Mouse (Mus musculus) olfactory bulb, adult 2 months (tissue): Measurements from ENCODE around the gene Nfib. TPM values are rescaled to one million over a fixed set of nuclear protein-coding genes. Genes with fewer than 3 reads are reported as not detected.

ENCODE experiments used
- H3K27ac ChIP-seq: fragments of 200-500 bp; 2 replicates; pipeline ENCODE4 v1.5.1; 2012; ENCODE audit warnings: low read depth, low read length; ENCODE audit not compliant: insufficient read depth
- H3K4me1 ChIP-seq: fragments of 200-500 bp; 2 replicates; pipeline ENCODE4 v1.6.1; 2012; ENCODE audit warnings: low read length; ENCODE audit not compliant: control insufficient read depth, insufficient read depth
- H3K4me3 ChIP-seq: fragments of 200-500 bp; 2 replicates; pipeline ENCODE4 v1.5.1; 2012; ENCODE audit warnings: mild to moderate bottlenecking, low read depth, low read length, moderate library complexity; ENCODE audit not compliant: insufficient read depth
- CTCF ChIP-seq: fragments of 200-500 bp; IDR thresholded peaks from 2 replicates; pipeline ENCODE4 v1.5.1; 2012; ENCODE audit warnings: low read depth, mild to moderate bottlenecking, low read length, moderate library complexity; ENCODE audit not compliant: insufficient read depth
- POLR2A ChIP-seq: fragments of 200-500 bp; IDR thresholded peaks from 2 replicates; pipeline ENCODE4 v1.6.1; 2012; ENCODE audit warnings: mild to moderate bottlenecking, low read depth, low read length, moderate library complexity; ENCODE audit not compliant: insufficient read depth
- WGBS: fragments of 180-500 bp; shearing (Covaris S2); methylation state at CpG from one replicate; pipeline ENCODE4 v1.1.7; 2018; 5-methylcytosine and 5-hydroxymethylcytosine counted together
- polyA plus RNA-seq: library from polyadenylated mRNA; stranded (reverse); fragments of >200 nt; gene quantifications from 2 replicates; pipeline ENCODE4 v1.2.4, GENCODE M21; 2012; ENCODE audit warnings: low replicate concordance; ENCODE audit not compliant: missing spikeins, insufficient read depth, insufficient read length

Nfib gene
- polyA plus RNA-seq, 1 experiment: not detected

DNA sequence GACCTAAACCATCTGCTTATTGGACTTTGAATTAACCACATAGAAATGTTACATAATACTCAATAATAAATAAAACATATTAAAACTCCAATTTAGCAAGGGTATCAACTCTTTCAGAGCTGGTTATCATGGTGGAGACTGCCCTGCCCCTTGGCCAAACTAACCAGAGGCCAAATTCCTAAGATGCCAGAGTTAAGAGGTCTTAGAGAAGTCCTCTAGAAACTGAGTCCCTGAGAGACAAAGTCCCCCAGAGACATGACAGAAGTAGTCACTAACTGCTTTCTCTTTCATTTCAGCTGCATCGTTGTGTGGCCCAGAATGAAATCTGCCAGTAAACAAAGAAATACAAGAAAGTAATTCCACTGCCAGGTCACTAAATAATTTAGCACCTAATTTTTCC lies 221.7 kb downstream of the Nfib start:
- TF ChIP-seq POLR2A (no peak), CTCF (no peak)
- no peaks in the 10 kb centered on the region for H3K4me1 ChIP-seq
- no peak overlapping the region for H3K4me3 ChIP-seq
- H3K27ac ChIP-seq: no peak overlapping the region
- 65% methylated on average over 1 of the region's 1 CpGs for WGBS

DNA sequence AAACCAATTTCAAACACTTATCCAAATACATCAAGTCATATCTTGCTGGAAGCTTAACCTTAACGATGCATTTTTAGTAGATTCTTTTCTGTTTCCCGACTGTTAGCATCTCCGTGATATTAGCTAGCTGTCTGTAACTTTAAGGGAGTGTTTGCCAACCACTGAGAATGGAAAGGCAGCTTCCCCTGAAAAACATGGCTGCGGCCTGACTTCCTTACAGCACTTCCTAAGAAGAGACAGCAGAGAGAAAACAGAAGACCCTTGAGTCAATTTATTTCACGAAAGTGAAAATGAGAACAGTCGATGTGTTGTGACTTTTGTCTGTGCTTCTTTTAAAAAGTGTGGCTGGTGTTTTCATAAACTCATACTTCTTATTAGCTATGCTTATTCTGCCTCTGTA lies 222.3 kb downstream of the Nfib start:
- TF ChIP-seq POLR2A (no peak), CTCF (no peak)
- 63% methylated on average over 6 of the region's 6 CpGs for WGBS
- Histone ChIP-seq H3K27ac (no peak overlapping the region), H3K4me1 (no peaks in the 10 kb centered on the region), H3K4me3 (no peak overlapping the region)

DNA sequence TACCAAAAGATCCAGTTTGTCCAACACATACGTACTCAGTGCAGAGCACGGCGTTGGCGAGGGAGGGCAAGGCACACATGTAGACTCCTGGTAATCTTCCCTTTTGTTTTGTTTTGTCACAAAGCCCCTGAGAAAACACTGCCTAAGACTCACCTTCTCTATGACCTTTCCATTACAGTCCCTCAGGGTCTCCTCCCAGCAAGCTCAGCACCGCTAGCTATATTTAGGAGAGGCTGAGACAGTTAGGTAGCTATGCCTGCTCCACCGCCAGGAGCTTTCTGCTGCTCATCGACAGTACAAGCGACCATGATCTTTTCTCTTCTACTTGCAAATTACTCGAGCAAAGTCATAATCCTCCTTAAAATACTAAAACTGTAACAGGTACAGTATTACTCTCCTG lies 224.9 kb downstream of the Nfib start:
- Histone ChIP-seq H3K4me1 (no peaks in the 10 kb centered on the region), H3K4me3 (no peak overlapping the region), H3K27ac (no peak overlapping the region)
- 75% methylated on average over 9 of the region's 9 CpGs for WGBS
- TF ChIP-seq POLR2A (no peak), CTCF (no peak)

DNA sequence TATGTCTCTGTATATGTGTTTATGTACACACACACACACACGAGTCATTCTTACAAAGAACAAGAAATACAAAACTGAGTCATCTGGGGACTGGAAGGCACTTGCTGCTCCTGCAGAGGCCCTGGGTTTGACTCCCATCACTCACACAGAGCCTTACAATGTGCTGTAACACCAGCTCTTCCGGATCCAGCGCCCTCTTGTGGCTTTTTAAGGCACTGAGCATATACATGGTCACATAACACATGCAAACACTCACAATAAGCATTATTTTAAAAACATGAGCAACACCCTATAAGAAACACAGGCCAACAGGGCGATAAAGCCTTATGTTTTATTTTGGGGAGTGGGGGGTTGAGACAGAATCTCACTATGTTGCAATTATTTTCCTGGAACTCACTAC lies 226.2 kb downstream of the Nfib start:
- Histone ChIP-seq H3K27ac (no peak overlapping the region), H3K4me3 (no peak overlapping the region), H3K4me1 (no peaks in the 10 kb centered on the region)
- whole genome bisulfite sequencing: 80% methylated on average over 4 of the region's 4 CpGs
- no peak for TF ChIP-seq POLR2A
- no peak for TF ChIP-seq CTCF

GRCm38 (mm10) chr4:82477742-82478141 lies 227.8 kb downstream of the Nfib start:
- TF ChIP-seq CTCF: no peak
- TF ChIP-seq POLR2A: no peak
- H3K27ac ChIP-seq: no peak overlapping the region
- WGBS: 94% methylated on average over 2 of the region's 2 CpGs
- H3K4me3 ChIP-seq: no peak overlapping the region
- no peaks in the 10 kb centered on the region for H3K4me1 ChIP-seq

DNA sequence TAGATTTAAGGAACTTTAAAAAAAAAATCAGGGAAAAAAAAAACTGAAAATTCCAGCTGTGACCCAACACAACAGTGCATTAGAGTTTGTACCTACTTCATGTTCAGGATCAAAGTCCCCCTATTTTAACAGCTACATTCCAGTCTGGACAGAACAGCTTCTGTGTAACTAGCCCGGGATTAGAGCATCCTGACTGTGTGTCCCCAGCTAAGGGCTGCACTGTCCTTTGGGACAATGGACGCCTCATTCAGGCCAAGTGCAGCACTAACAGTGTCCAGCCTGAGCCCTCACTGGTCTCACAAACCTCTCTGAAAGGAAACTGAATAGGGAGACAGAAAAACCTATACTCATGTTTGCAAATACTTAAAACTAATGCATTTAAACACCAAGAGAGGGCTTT lies 229.1 kb downstream of the Nfib start:
- TF ChIP-seq CTCF (no peak), POLR2A (no peak)
- Histone ChIP-seq H3K4me3 (no peak overlapping the region), H3K27ac (no peak overlapping the region), H3K4me1 (no peaks in the 10 kb centered on the region)
- WGBS: 63% methylated on average over 2 of the region's 2 CpGs

- Histone ChIP-seq H3K4me1 (no peaks in the 10 kb centered on the region), H3K27ac (no peak overlapping the region), H3K4me3 (no peak overlapping the region)
- no peak for TF ChIP-seq CTCF
- no peak for TF ChIP-seq POLR2A
- 48% methylated on average over 5 of the region's 5 CpGs for WGBS
These were observed 231.2 kb downstream of the Nfib start for GRCm38 (mm10) chr4:82474334-82474733.

DNA sequence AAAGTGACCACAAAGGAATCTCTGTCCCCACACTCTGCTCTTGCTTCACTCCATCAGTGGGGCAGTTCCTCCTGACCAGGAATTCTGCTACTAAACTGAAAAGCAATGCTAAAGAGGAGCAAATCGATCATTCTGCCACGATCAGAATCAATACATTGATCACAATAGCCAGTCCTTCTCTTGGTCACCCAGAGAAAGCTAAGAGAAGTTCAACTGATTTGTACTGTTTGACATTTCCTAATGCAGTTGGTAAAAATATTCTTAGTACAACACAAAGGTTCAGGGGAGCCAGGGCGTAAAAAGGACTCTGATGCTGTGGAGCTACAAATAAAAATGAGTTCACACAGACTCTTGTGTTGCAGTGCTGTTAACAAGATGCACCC lies 234.6 kb downstream of the Nfib start:
- whole genome bisulfite sequencing: 79% methylated on average over 3 of the region's 3 CpGs
- H3K4me1 ChIP-seq: peaks cover 5% of the 10 kb centered on the region; the same call in 1 of the 2 replicates
- H3K4me3 ChIP-seq: no peak overlapping the region
- TF ChIP-seq CTCF: no peak
- TF ChIP-seq POLR2A: no peak
- no peak overlapping the region for H3K27ac ChIP-seq

DNA sequence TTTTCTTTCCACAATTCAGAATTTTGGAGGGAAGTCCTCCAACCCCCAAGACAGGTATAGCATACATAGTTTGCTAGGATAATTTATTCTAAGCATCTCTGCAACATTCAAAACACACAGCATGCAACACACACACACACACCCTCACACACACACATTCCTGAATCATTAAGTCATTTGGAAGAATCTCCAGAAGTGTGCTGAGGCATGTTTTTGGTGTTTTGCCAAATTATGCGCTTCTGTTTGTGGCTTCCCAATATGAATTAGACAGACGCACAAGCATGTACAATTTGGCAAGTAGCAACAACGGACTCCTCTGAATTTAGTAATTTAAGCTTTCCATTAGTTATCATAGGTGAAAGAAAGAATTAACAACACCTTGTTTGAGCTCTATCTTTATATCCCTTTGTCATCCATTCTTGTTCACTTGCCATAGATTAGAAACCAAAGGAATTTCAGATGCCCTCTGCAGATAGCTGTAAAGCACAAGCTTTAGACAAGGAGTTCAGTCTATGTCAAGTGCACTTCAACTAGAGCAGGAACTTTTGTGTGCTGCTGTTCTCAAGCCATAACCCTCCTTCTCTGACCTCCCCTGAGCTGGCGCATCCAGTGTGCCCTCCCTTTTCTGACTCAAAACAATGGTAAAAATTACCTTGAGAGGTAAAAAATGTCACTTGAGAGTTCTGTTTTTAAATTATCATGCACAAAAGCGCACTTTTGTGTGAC lies 235.2 kb downstream of the Nfib start:
- 71% methylated on average over 5 of the region's 5 CpGs for WGBS
- peaks cover 5% of the 10 kb centered on the region; the same call in 1 of the 2 replicates for H3K4me1 ChIP-seq
- H3K27ac ChIP-seq: no peak overlapping the region
- TF ChIP-seq CTCF: no peak
- TF ChIP-seq POLR2A: no peak
- H3K4me3 ChIP-seq: no peak overlapping the region

- peaks cover 13% of the 10 kb centered on the region for H3K4me1 ChIP-seq
- no peak for TF ChIP-seq CTCF
- no peak for TF ChIP-seq POLR2A
- 75% methylated on average over 3 of the region's 3 CpGs for WGBS
- H3K4me3 ChIP-seq: no peak overlapping the region
- H3K27ac ChIP-seq: no peak overlapping the region
These were observed 236.6 kb downstream of the Nfib start for GRCm38 (mm10) chr4:82468944-82469343.
